Mouse (Mus musculus): Measurements from ENCODE around the gene Arl14ep. TPM values are rescaled to one million over a fixed set of nuclear protein-coding genes. Genes with fewer than 3 reads are reported as not detected.

Gene Arl14ep
- polyA plus RNA-seq, 1 experiment: 7.5 TPM

DNA sequence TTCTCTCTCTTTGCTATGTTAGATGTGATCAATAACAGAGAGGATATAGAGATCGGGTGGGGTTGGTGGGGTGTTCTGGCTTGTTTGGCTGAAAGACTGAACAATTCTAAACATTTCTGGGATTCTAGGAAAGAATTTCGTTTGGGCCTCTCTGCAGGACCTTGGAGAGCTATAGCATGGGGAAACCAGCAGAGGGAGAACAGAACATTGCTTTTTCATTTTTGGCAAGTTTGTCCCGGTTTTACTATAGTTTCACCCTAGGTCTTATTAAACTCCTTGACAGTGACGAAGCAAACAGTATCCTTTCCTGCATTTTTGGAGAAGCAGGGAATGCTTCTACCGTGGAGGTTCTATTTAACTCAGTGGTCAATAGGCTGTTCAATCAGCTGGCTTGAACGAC is 8.3 kb upstream of the Arl14ep start:
- Histone ChIP-seq H3K4me1 (ENCODE audit: control insufficient read depth, insufficient read depth, low read length) (no peaks in the 10 kb centered on the region), H3K4me3 (replicated peaks; ENCODE audit: extremely low read depth, low read depth, low read length) (no peak overlapping the region)
- WGBS: 39% methylated on average over 6 of the region's 6 CpGs
- DNase-seq: no peak
- TF ChIP-seq POLR2A (IDR thresholded peaks at IDR 0.05; ENCODE audit: borderline replicate concordance, extremely low read depth, low read depth, low read length) (no peak), CTCF (IDR thresholded peaks at IDR 0.05; ENCODE audit: insufficient read depth, low read length) (no peak)

- 88% methylated on average over 3 of the region's 3 CpGs for WGBS
- Histone ChIP-seq H3K4me1 (ENCODE audit: control insufficient read depth, insufficient read depth, low read length) (no peaks in the 10 kb centered on the region; the same call in 1 of the 2 replicates), H3K4me3 (replicated peaks; ENCODE audit: extremely low read depth, low read depth, low read length) (no peak overlapping the region)
- DNase-seq: no peak
- TF ChIP-seq CTCF (IDR thresholded peaks at IDR 0.05; ENCODE audit: insufficient read depth, low read length) (no peak), POLR2A (IDR thresholded peaks at IDR 0.05; ENCODE audit: borderline replicate concordance, extremely low read depth, low read depth, low read length) (no peak)
Measured at GRCm38 (mm10) chr2:106976472-106976871, 2.2 kb upstream of the Arl14ep start.

DNA sequence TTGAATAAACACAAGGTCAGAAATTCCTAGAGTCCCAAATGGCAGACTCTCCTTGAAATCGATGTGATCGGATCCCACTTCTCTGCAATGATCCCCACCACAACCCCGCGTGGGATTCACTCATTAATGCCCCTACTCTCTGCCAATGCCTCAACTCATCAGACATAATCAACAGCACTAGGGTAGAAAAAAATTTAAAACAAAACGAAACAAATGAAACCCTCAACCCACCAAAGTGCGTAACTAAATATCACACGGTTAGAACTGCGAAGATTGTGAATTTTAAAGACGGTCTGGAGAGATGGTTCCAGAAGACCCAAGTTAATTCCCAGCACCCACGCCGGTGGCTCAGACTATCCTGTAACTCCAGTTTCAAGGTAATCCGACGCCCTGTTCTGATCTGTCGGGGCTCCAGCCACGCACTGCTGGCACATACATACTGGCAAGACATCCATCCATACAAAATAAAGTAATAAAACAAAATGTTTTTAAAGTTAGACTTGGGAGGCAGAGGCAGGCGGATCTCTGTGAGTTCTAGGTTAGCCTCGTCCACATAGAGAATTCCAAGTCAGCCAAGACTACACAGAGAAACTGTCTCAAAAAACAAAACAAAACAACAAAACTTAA is 779 bp downstream of the Arl14ep start:
- peak; percentile 5 for DNase-seq
- Histone ChIP-seq H3K4me3 (replicated peaks; ENCODE audit: extremely low read depth, low read depth, low read length) (peak overlapping the region; percentile 99), H3K4me1 (ENCODE audit: control insufficient read depth, insufficient read depth, low read length) (no peaks in the 10 kb centered on the region; the same call in 1 of the 2 replicates)
- WGBS: 59% methylated on average over 17 of the region's 17 CpGs
- no peak for TF ChIP-seq POLR2A (IDR thresholded peaks at IDR 0.05; ENCODE audit: borderline replicate concordance, extremely low read depth, low read depth, low read length)
- TF ChIP-seq CTCF (IDR thresholded peaks at IDR 0.05; ENCODE audit: insufficient read depth, low read length): no peak

GRCm38 (mm10) chr2:106972851-106973250 is 1.4 kb downstream of the Arl14ep start:
- 90% methylated on average over 6 of the region's 6 CpGs for WGBS
- no peak for TF ChIP-seq CTCF (IDR thresholded peaks at IDR 0.05; ENCODE audit: insufficient read depth, low read length)
- no peak for TF ChIP-seq POLR2A (IDR thresholded peaks at IDR 0.05; ENCODE audit: borderline replicate concordance, extremely low read depth, low read depth, low read length)
- H3K4me1 ChIP-seq (ENCODE audit: control insufficient read depth, insufficient read depth, low read length): no peaks in the 10 kb centered on the region; the same call in 1 of the 2 replicates
- DNase-seq: no peak
- H3K4me3 ChIP-seq (replicated peaks; ENCODE audit: extremely low read depth, low read depth, low read length): no peak overlapping the region

GRCm38 (mm10) chr2:106970971-106971370 is 3.3 kb downstream of the Arl14ep start:
- Histone ChIP-seq H3K4me3 (replicated peaks; ENCODE audit: extremely low read depth, low read depth, low read length) (no peak overlapping the region), H3K4me1 (ENCODE audit: control insufficient read depth, insufficient read depth, low read length) (no peaks in the 10 kb centered on the region; the same call in 1 of the 2 replicates)
- WGBS: 96% methylated on average over 12 of the region's 12 CpGs
- TF ChIP-seq POLR2A (IDR thresholded peaks at IDR 0.05; ENCODE audit: borderline replicate concordance, extremely low read depth, low read depth, low read length) (no peak), CTCF (IDR thresholded peaks at IDR 0.05; ENCODE audit: insufficient read depth, low read length) (no peak)
- DNase-seq: no peak

DNA sequence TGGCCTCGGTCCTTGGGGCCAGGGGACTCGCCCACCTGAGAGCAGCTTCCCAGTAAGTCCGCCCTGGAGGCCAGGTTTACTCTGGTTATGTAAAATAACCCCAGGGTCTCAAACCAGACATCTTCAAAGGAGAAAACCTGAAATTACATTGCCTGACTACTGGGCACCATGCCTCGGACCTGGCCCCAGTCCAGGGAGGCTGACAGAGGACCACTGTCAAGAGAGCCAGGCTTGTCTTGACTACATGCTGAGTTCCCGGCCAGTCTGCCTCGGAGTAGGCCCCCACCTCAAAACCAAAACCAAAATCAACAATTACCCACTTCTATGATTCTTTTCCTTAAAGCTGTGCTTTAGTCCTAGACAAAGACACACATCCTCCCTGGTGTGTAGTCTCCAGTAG is 5.9 kb downstream of the Arl14ep start:
- no peak for DNase-seq
- Histone ChIP-seq H3K4me1 (ENCODE audit: control insufficient read depth, insufficient read depth, low read length) (no peaks in the 10 kb centered on the region; the same call in 1 of the 2 replicates), H3K4me3 (replicated peaks; ENCODE audit: extremely low read depth, low read depth, low read length) (no peak overlapping the region)
- no peak for TF ChIP-seq POLR2A (IDR thresholded peaks at IDR 0.05; ENCODE audit: borderline replicate concordance, extremely low read depth, low read depth, low read length)
- TF ChIP-seq CTCF (IDR thresholded peaks at IDR 0.05; ENCODE audit: insufficient read depth, low read length): no peak
- 82% methylated on average over 6 of the region's 6 CpGs for WGBS

DNA sequence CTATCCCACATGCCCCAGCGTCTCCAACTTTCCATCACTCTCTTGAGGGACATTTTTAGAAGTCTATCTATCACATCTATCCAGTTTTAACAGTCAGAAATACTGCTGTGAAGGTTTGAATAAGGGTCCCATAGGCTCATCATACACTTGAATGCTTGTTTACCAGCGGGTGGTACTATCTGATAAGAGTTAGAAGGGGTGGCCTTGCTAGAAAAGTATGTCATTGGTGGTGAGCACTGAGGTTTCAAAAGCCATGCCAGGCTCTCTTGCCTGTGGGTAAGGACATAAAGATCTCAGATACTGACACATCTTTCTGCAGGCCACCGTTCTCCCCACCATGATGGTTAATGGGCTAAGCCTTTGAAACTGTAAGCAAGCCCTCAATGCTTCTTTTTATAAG is 10.7 kb downstream of the Arl14ep start:
- TF ChIP-seq POLR2A (IDR thresholded peaks at IDR 0.05; ENCODE audit: borderline replicate concordance, extremely low read depth, low read depth, low read length) (no peak), CTCF (IDR thresholded peaks at IDR 0.05; ENCODE audit: insufficient read depth, low read length) (no peak)
- Histone ChIP-seq H3K4me3 (replicated peaks; ENCODE audit: extremely low read depth, low read depth, low read length) (no peak overlapping the region), H3K4me1 (ENCODE audit: control insufficient read depth, insufficient read depth, low read length) (no peaks in the 10 kb centered on the region)
- DNase-seq: no peak
- WGBS: 84% methylated on average over 3 of the region's 3 CpGs

DNA sequence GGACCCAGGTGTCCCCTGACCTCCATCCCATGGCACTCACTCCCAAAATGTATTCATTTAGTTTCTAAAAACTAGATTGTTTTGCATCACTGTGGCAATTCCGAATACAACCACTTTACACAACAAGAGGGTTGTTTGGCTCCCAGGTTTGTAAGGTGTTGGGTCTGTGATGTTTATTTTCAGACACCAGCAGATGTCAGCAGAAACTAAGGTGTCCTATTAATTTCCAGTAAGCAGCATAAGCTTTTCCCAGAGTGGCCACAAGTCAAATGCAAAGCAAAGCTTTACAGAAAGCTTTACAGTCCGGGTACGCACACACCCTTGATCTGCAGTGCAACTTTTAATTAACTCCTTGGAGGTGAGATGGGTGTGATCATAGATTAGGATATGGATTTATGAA is 12.6 kb downstream of the Arl14ep start:
- DNase-seq: no peak
- TF ChIP-seq CTCF (IDR thresholded peaks at IDR 0.05; ENCODE audit: insufficient read depth, low read length) (no peak), POLR2A (IDR thresholded peaks at IDR 0.05; ENCODE audit: borderline replicate concordance, extremely low read depth, low read depth, low read length) (no peak)
- H3K4me1 ChIP-seq (ENCODE audit: control insufficient read depth, insufficient read depth, low read length): no peaks in the 10 kb centered on the region
- WGBS: 85% methylated on average over 3 of the region's 3 CpGs
- no peak overlapping the region for H3K4me3 ChIP-seq (replicated peaks; ENCODE audit: extremely low read depth, low read depth, low read length)

GRCm38 (mm10) chr2:106961066-106961465 is 13.2 kb downstream of the Arl14ep start:
- Histone ChIP-seq H3K4me1 (ENCODE audit: control insufficient read depth, insufficient read depth, low read length) (no peaks in the 10 kb centered on the region), H3K4me3 (replicated peaks; ENCODE audit: extremely low read depth, low read depth, low read length) (no peak overlapping the region)
- 77% methylated on average over 2 of the region's 2 CpGs for WGBS
- TF ChIP-seq CTCF (IDR thresholded peaks at IDR 0.05; ENCODE audit: insufficient read depth, low read length) (no peak), POLR2A (IDR thresholded peaks at IDR 0.05; ENCODE audit: borderline replicate concordance, extremely low read depth, low read depth, low read length) (no peak)
- DNase-seq: no peak

- no peak for DNase-seq
Measured at GRCm38 (mm10) chr2:106960237-106960636, 14.0 kb downstream of the Arl14ep start.

More at GRCm38 (mm10) chr2:106960237-106960636, 14.0 kb downstream of the Arl14ep start:
- H3K4me1 ChIP-seq (ENCODE audit: control insufficient read depth, insufficient read depth, low read length): no peaks in the 10 kb centered on the region
- no peak overlapping the region for H3K4me3 ChIP-seq (replicated peaks; ENCODE audit: extremely low read depth, low read depth, low read length)
- 50% methylated on average over 7 of the region's 7 CpGs for WGBS
- TF ChIP-seq CTCF (IDR thresholded peaks at IDR 0.05; ENCODE audit: insufficient read depth, low read length) (peak; percentile 11; the same call in 1 of the 2 replicates), POLR2A (IDR thresholded peaks at IDR 0.05; ENCODE audit: borderline replicate concordance, extremely low read depth, low read depth, low read length) (no peak)
